Mouse (Mus musculus) midbrain, embryonic 14.5 days (tissue): Measurements from ENCODE around the gene Rnf10. TPM values are rescaled to one million over a fixed set of nuclear protein-coding genes. Genes with fewer than 3 reads are reported as not detected.

Source experiments
- ATAC-seq: fragments of 200-750 bp; cut with Nextera tagmentation; 2 replicates; pipeline ENCODE4 v1.8.0; 2017; ENCODE audit warnings: moderate number of reproducible peaks, moderate library complexity; ENCODE audit not compliant: low FRiP score, low TSS enrichment
- DNase-seq: peaks from one replicate; pipeline ENCODE4 v3.0.0-alpha.2; 2015
- H3K27ac ChIP-seq: fragments of 300-500 bp; sonication (generic); replicated peaks from 2 replicates; pipeline ENCODE4 v1.5.1; 2014; ENCODE audit warnings: mild to moderate bottlenecking, low read depth, low read length, moderate library complexity
- H3K27me3 ChIP-seq: fragments of 300-500 bp; sonication (generic); 2 replicates; pipeline ENCODE4 v1.6.1; 2014; ENCODE audit warnings: low read length, control low read depth, mixed read lengths; ENCODE audit not compliant: control insufficient read depth, insufficient read depth
- H3K36me3 ChIP-seq: fragments of 300-500 bp; sonication (generic); 2 replicates; pipeline ENCODE4 v1.6.1; 2014; ENCODE audit warnings: low read length, control low read depth; ENCODE audit not compliant: control insufficient read depth, insufficient read depth
- H3K4me1 ChIP-seq: fragments of 300-500 bp; sonication (generic); 2 replicates; pipeline ENCODE4 v1.6.1; 2014; ENCODE audit warnings: mild to moderate bottlenecking, antibody characterized with exemption, low read length, control low read depth; ENCODE audit not compliant: control insufficient read depth, insufficient read depth
- H3K4me2 ChIP-seq: fragments of 300-500 bp; sonication (generic); 2 replicates; pipeline ENCODE4 v1.6.1; 2014; ENCODE audit warnings: mild to moderate bottlenecking, low read length, moderate library complexity
- H3K4me3 ChIP-seq: fragments of 300-500 bp; sonication (generic); replicated peaks from 2 replicates; pipeline ENCODE4 v1.5.1; 2014; ENCODE audit warnings: low read depth, low read length
- H3K9ac ChIP-seq: fragments of 300-500 bp; sonication (generic); replicated peaks from 2 replicates; pipeline ENCODE4 v1.6.1; 2014; ENCODE audit warnings: mild to moderate bottlenecking, low read length, moderate library complexity
- H3K9me3 ChIP-seq: fragments of 300-500 bp; sonication (generic); 2 replicates; pipeline ENCODE4 v1.6.1; 2016; ENCODE audit warnings: low read length, control low read depth, mixed read lengths; ENCODE audit not compliant: control insufficient read depth
- WGBS: fragments of 180-500 bp; shearing (Covaris S2); extraction: QIAGEN DNeasy Blood & Tissue Kit; methylation state at CpG from one replicate; pipeline ENCODE4 v1.1.7; 2014; 5-methylcytosine and 5-hydroxymethylcytosine counted together
- polyA plus RNA-seq: library from polyadenylated mRNA; unstranded; fragments of >200 nt; fragmentation: Nextera tagmentation; extraction: Ambion mirVana; gene quantifications from 2 replicates; pipeline ENCODE4 v1.2.1, GENCODE M21; 2014

Gene Rnf10
- polyA plus RNA-seq, 1 experiment from 2014 or later = 96.5 TPM

DNA sequence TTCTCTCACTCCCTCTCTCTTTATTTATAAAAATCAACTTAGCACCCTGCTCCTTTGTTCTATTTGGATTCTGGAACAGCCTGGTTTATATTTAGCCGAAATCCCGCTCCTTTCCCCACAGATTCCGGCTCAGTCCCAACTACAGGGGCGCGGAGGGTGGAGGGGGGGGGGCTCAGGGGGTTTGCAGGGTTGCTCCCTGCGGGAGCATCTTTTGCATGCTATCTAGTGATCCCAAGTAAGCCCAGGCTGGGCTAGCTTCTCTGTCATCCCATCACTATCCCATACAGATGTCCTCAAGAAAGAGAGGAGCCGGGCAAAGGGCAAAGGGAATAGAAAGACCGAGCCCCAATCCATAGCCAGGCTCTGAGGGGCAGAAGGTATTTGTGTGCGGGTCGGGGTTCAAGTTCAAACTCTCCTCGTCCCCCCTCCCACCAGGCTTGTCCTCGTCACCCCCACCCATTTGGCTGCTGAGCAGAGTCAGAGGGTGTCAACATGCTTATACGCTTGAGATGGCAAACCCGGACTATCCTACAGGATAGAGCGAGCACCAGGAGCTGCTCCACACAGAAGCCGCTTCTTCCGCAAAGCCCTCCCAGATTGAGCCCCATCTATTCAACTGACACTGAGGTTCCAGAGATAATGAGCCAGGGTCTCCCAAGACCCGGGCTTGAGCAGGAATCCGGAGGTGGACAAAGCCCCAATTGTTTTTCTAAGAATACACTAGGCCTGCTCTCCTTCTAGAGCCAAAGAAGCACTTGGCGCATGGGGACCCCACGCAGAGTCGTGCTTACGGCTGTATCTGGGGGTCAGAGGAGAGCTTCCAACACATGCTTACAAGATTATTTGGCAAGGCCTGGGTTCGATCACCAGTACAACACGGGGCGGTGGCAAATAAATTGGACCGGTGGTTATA, 57.2 kb downstream of the Rnf10 start:
- Histone ChIP-seq H3K9me3 (no peaks in the 10 kb centered on the region), H3K27me3 (no peaks in the 10 kb centered on the region), H3K9ac (peak overlapping the region; percentile 64), H3K4me3 (peak overlapping the region; percentile 39), H3K4me1 (peaks cover 7% of the 10 kb centered on the region; the same call in 1 of the 2 replicates), H3K36me3 (no peaks in the 10 kb centered on the region), H3K27ac (peak overlapping the region; percentile 71; the same call in 1 of the 2 replicates), H3K4me2 (peak overlapping the region; percentile 64)
- 12% methylated on average over 27 of the region's 27 CpGs for WGBS
- ATAC-seq (no peak), DNase-seq (no peak)

DNA sequence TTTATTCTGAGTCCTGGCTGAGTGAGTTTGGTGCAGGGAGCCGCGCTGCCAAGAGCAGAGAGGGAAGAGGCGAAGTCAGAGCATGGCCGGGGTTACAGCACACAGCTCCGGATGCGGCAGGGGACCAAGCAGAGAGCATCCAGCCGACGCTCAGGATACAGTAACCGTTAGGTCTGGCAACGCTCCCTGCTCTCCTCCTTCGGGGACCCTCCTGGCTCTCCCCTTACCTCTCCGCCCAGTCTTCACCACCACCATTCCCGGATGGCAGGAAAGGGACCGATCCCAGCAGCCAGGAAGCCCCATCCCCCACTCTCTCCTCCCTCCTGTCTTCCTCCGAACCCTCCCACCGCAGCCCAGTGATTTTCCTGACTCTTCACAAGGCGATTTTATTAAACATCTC, 57.8 kb downstream of the Rnf10 start:
- H3K27ac ChIP-seq = peak overlapping the region; percentile 71
- ATAC-seq (peak; percentile 55; the same call in 1 of the 2 replicates), DNase-seq (peak; percentile 79)
- peaks cover 7% of the 10 kb centered on the region; the same call in 1 of the 2 replicates for H3K4me1 ChIP-seq
- no peaks in the 10 kb centered on the region for H3K9me3 ChIP-seq
- WGBS = 0% methylated on average over 17 of the region's 17 CpGs
- peak overlapping the region; percentile 64 for H3K4me2 ChIP-seq
- no peaks in the 10 kb centered on the region for H3K36me3 ChIP-seq
- peak overlapping the region; percentile 39 for H3K4me3 ChIP-seq
- H3K9ac ChIP-seq = peak overlapping the region; percentile 64
- H3K27me3 ChIP-seq = no peaks in the 10 kb centered on the region

DNA sequence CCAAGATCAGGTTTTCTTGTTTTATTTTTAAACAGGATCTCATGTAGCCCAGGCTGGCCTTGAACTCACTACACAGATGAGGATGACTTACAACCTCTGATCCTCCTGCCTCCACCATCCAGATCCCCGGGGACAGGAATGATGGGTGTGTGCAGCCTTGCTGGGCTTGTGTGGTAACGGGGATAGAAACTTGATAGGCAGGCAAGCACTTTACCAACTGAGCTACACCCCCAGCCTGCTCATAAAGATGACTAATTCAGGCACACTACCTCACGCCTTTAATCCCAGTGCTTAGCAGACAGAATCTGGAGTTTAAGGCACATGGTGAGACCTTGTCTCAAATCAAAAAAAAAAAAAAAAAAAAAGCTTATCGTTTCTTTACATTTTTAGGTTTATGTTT, 59.8 kb downstream of the Rnf10 start:
- DNase-seq = no peak
- H3K4me3 ChIP-seq = no peak overlapping the region
- ATAC-seq = no peak
- no peaks in the 10 kb centered on the region for H3K9me3 ChIP-seq
- 72% methylated on average over 4 of the region's 4 CpGs for WGBS
- no peak overlapping the region for H3K9ac ChIP-seq
- no peak overlapping the region for H3K27ac ChIP-seq
- H3K4me2 ChIP-seq = no peak overlapping the region
- H3K27me3 ChIP-seq = no peaks in the 10 kb centered on the region
- H3K4me1 ChIP-seq = peaks cover 7% of the 10 kb centered on the region; the same call in 1 of the 2 replicates
- H3K36me3 ChIP-seq = no peaks in the 10 kb centered on the region

DNA sequence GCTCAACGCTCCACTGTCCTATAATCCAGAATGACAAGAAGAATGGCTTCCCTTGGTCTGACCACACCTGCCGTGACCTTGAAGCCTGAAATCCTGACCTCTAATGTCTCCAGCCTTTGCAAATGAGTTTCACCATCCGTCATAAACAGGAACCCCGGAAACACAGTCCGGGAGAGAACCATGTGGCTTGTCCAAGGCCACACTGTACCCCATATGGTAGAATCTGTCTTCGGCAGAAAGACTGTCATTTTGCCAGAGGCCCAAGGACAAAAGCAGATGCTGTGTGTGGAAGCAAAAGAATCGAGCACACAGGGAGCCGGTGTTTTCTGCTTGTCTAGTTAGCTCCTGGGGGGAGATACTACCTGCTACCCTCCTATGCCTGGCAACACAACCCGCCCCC, 60.2 kb downstream of the Rnf10 start:
- WGBS = 79% methylated on average over 9 of the region's 9 CpGs
- H3K36me3 ChIP-seq = no peaks in the 10 kb centered on the region
- peaks cover 7% of the 10 kb centered on the region; the same call in 1 of the 2 replicates for H3K4me1 ChIP-seq
- DNase-seq = no peak
- no peak overlapping the region for H3K27ac ChIP-seq
- no peak overlapping the region for H3K4me3 ChIP-seq
- H3K9me3 ChIP-seq = no peaks in the 10 kb centered on the region
- H3K4me2 ChIP-seq = no peak overlapping the region
- no peaks in the 10 kb centered on the region for H3K27me3 ChIP-seq
- ATAC-seq = no peak
- no peak overlapping the region for H3K9ac ChIP-seq

DNA sequence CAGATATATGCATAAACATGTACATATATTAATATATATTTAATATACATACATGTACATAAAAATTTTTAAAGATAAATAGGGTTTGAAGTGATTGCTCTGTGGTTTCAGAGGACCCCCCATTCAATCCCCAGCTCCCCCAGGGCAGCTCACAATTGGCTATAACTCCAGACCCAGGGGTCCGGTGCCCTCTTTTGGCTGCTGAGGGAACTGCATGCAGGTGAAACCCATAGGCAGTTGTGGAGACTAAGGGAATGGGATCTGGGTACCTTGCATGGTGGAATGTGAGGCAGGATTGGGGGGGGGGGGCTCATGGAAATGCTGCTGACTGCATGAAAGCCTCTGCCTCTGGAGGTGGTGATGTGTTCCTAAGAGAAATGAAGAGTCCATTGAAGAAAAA, 62.3 kb downstream of the Rnf10 start:
- WGBS = 13% methylated on average over 1 of the region's 1 CpGs
- ATAC-seq = no peak
- no peaks in the 10 kb centered on the region for H3K27me3 ChIP-seq

DNA sequence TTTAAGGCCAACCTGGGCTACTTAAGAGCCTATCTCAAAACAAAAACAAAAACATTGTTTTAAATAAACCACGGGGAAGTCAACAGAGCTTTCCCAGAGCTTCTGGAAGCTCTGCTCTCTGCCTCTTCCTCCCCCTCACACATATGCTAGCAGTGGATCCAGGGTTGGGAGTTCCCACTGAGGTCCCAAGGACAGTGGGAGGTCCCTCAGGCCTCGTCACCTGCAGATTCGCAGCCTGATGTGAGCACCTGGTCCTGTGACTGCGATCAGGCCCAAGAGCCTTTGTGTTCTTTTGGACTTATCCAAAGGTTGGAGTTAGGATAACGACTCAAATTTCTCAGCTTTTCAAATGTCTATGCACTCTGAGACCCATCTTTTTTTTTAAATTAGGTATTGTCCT, 64.1 kb downstream of the Rnf10 start:
- H3K36me3 ChIP-seq = no peaks in the 10 kb centered on the region
- no peaks in the 10 kb centered on the region for H3K9me3 ChIP-seq
- 65% methylated on average over 5 of the region's 5 CpGs for WGBS
- DNase-seq = no peak
- no peak overlapping the region for H3K4me2 ChIP-seq
- no peak overlapping the region for H3K4me3 ChIP-seq
- no peak overlapping the region for H3K9ac ChIP-seq
- no peak for ATAC-seq
- no peak overlapping the region for H3K27ac ChIP-seq
- no peaks in the 10 kb centered on the region for H3K27me3 ChIP-seq
- peaks cover 7% of the 10 kb centered on the region for H3K4me1 ChIP-seq

More for the DNA sequence above, 62.3 kb downstream of the Rnf10 start:
- no peaks in the 10 kb centered on the region for H3K9me3 ChIP-seq
- no peak overlapping the region for H3K4me3 ChIP-seq
- H3K4me2 ChIP-seq = no peak overlapping the region
- peak; percentile 34 for DNase-seq
- peaks cover 3% of the 10 kb centered on the region; the same call in 1 of the 2 replicates for H3K4me1 ChIP-seq
- no peaks in the 10 kb centered on the region for H3K36me3 ChIP-seq
- no peak overlapping the region for H3K27ac ChIP-seq
- H3K9ac ChIP-seq = no peak overlapping the region

DNA sequence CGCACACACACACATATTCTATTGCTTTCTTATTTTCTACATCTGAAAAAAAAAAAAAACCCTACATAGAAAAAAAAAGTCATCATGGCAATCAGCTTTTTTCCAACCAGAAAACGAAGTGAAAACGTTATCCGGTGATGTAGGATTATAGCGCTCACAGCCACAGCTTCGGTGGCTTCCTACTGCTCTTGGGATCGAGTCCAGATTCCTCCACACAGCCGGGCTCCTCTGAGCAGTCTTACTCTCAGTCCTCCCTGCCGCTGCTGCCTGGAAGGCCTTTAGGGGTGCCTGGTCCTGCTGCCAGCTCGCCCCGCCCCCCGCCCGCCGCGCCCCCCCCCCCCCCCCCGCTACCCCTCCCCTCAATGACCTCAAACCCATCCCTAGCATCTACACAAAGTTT, 64.8 kb downstream of the Rnf10 start:
- no peaks in the 10 kb centered on the region for H3K36me3 ChIP-seq
- H3K4me3 ChIP-seq = no peak overlapping the region
- no peak overlapping the region for H3K27ac ChIP-seq
- H3K9me3 ChIP-seq = no peaks in the 10 kb centered on the region
- DNase-seq (no peak), ATAC-seq (no peak)
- H3K4me2 ChIP-seq = no peak overlapping the region
- 14% methylated on average over 10 of the region's 16 CpGs for WGBS
- H3K4me1 ChIP-seq = peaks cover 8% of the 10 kb centered on the region
- H3K9ac ChIP-seq = no peak overlapping the region
- H3K27me3 ChIP-seq = no peaks in the 10 kb centered on the region

DNA sequence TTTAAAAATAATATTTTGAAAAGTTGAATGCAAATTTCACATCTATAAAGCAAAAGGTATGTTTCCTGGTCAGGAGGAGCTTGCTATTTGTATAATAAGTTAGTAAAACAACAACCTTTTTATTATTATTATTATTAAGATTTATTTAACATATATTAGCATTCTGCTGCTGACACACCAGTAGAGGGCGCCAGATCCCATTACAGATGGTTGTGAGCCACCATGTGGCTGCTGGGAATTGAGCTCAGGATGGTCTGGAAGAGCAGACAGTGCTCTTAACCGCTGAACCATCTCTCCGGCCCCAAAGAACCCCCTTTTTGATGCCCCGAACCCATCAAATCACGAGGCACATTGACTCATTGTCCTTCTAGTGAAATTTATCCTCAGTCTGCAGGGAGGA, 65.5 kb downstream of the Rnf10 start:
- H3K27ac ChIP-seq = no peak overlapping the region
- H3K4me2 ChIP-seq = no peak overlapping the region
- H3K4me3 ChIP-seq = no peak overlapping the region
- H3K9me3 ChIP-seq = no peaks in the 10 kb centered on the region
- no peak overlapping the region for H3K9ac ChIP-seq
- no peaks in the 10 kb centered on the region for H3K27me3 ChIP-seq
- H3K4me1 ChIP-seq = peaks cover 8% of the 10 kb centered on the region
- ATAC-seq (no peak), DNase-seq (no peak)
- H3K36me3 ChIP-seq = no peaks in the 10 kb centered on the region
- 61% methylated on average over 5 of the region's 5 CpGs for WGBS
